ENCODE assay signal across 9 mouse cellular contexts in the genomic region with DNA sequence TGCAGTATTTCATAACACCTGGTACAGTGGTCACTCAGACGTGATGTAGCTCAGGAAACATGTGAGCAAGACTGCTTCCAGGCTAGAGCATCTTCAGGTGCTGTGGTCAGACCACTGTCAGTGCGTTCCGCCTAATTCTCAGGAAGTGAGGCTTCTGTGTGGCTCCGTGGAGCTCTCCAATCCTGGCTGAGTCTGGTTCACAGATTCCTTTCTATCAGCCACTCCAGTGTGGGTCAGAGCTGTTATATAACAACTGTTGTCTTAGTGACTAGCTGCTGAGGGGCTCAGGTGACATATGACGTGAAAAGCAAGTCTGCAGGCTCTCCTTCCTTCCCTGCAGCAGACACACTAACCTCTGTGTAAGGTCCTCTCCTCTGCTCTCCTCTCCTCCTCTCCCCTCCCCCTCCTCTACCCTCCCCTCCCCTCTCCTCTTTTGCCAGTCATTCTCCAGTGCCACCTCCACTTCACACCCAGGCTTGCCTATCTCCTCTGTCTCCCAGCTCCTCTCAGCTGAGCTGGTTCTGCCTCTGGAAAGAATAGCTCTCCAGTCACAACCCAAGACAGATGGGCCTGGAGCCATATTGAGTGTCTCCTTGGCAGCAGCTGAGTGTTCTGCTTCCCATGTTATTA. TPM values are rescaled to one million over a fixed set of nuclear protein-coding genes. Genes with fewer than 3 reads are reported as not detected.
DNase-seq lines count a peak whose midpoint lies in the region; ATAC-seq lines count a peak whose summit lies in the region.
"Had no signal": no experiment of that assay in that cellular context is flagged by ENCODE, and none has a peak within 500 bp of the region (broad histone marks: within the 10 kb centered on the region; RNA-seq: fewer than 3 reads in every experiment).

No protein-coding gene starts in this region.

- ATAC-seq in neural tube, embryonic 15.5 days (ENCODE audit: low FRiP score), result no peak
- no peak for ATAC-seq in liver, embryonic 11.5 days (replicated peaks; ENCODE audit: low FRiP score)

- H3K9me3 ChIP-seq in neural tube, embryonic 15.5 days (replicated peaks), result no peaks in the 10 kb centered on the region
- no peaks in the 10 kb centered on the region for H3K9me3 ChIP-seq in liver, embryonic 11.5 days (ENCODE audit: control insufficient read depth, low read length)
- H3K9me3 ChIP-seq: neural tube, embryonic 13.5 days had no signal

- H3K4me3 ChIP-seq in neural tube, embryonic 15.5 days (replicated peaks), result no peak overlapping the region
- no peak overlapping the region for H3K4me3 ChIP-seq in liver, embryonic 11.5 days (ENCODE audit: low read depth, low read length)
- H3K4me3 ChIP-seq: neural tube, embryonic 13.5 days had no signal

- no peak overlapping the region for H3K4me2 ChIP-seq in neural tube, embryonic 15.5 days
- H3K4me2 ChIP-seq in liver, embryonic 11.5 days, result no peak overlapping the region
- H3K4me2 ChIP-seq: neural tube, embryonic 13.5 days had no signal

- WGBS in neural tube, embryonic 15.5 days, result 69% methylated on average over 5 of the region's 5 CpGs
- 36% methylated on average over 5 of the region's 5 CpGs for WGBS in liver, embryonic 11.5 days

- H3K4me1 ChIP-seq in neural tube, embryonic 15.5 days, result 0 out of 2 replicates have a peak, but pooled peaks cover 2% of the 10 kb centered on the region
- H3K4me1 ChIP-seq in liver, embryonic 11.5 days (replicated peaks; ENCODE audit: control insufficient read depth, insufficient read depth, low read length), result 0 out of 2 replicates have a peak, but pooled peaks cover 2% of the 10 kb centered on the region

- H3K27me3 ChIP-seq in splenic B cell, adult 2 months (ENCODE audit: control insufficient read depth, insufficient read depth, low read length, poor library complexity, severe bottlenecking), result no peaks in the 10 kb centered on the region
- no peaks in the 10 kb centered on the region for H3K27me3 ChIP-seq in neural tube, embryonic 15.5 days (replicated peaks)
- H3K27me3 ChIP-seq in liver, embryonic 11.5 days (replicated peaks; ENCODE audit: control insufficient read depth, insufficient read depth, low read length), result no peaks in the 10 kb centered on the region
- H3K27me3 ChIP-seq: neural tube, embryonic 13.5 days had no signal

- H3K9ac ChIP-seq in neural tube, embryonic 15.5 days (replicated peaks), result no peak overlapping the region
- no peak overlapping the region for H3K9ac ChIP-seq in liver, embryonic 11.5 days (ENCODE audit: low read depth, low read length)
- H3K9ac ChIP-seq: neural tube, embryonic 13.5 days had no signal

- no peak overlapping the region for H3K27ac ChIP-seq in neural tube, embryonic 15.5 days (replicated peaks)
- no peak overlapping the region for H3K27ac ChIP-seq in liver, embryonic 11.5 days (ENCODE audit: low read depth, low read length)
- H3K27ac ChIP-seq: neural tube, embryonic 13.5 days had no signal

- DNase-seq in cerebellum, postnatal 25 days, result peak; percentile 9 to 15
- no peak for DNase-seq in cerebellum, adult 9-11 months
- DNase-seq in lung, postnatal 10 days, result peak; percentile 14
- DNase-seq in lung, postnatal 14 days, result no peak
- peak; percentile 26 to 44 for DNase-seq in layer of hippocampus, postnatal 14 days (ENCODE audit: low spot score in 2 of 2)
- DNase-seq in splenic B cell, adult 2 months (ENCODE audit: low read depth, low spot score), result peak; percentile 31
- no peak for DNase-seq in liver, embryonic 11.5 days (ENCODE audit: low spot score)

- H3K36me3 ChIP-seq in splenic B cell, adult 2 months (ENCODE audit: control insufficient read depth, insufficient read depth, low read length, poor library complexity, severe bottlenecking), result no peaks in the 10 kb centered on the region
- no peaks in the 10 kb centered on the region for H3K36me3 ChIP-seq in neural tube, embryonic 15.5 days
- no peaks in the 10 kb centered on the region for H3K36me3 ChIP-seq in liver, embryonic 11.5 days (ENCODE audit: control insufficient read depth, insufficient read depth, low read length)
- H3K36me3 ChIP-seq: neural tube, embryonic 13.5 days had no signal

RNA-seq across cellular contexts. Expression of gene Dtnb, which starts 23.5 kb away (rescaled TPM):
- 100 to 1,000 TPM in 1 of 2 experiments, 10 to 100 TPM in 1; 98.7 to 116 TPM for total RNA-seq in layer of hippocampus, postnatal 14 days (2021)
- 52.0 and 61.8 TPM in 2 replicates for polyA plus RNA-seq in neural tube, embryonic 15.5 days (2015; fragmentation: Nextera tagmentation; extraction: Ambion mirVana)
- polyA plus RNA-seq in liver, embryonic 11.5 days (2014; fragmentation: Nextera tagmentation; extraction: Ambion mirVana), result 25.4 and 27.0 TPM in 2 replicates

Comparison
In these comparisons a context has a peak if more than half of its experiments do, and no peak if none do; other contexts are left out.
1. DNase-seq: peak in cerebellum, postnatal 25 days (2 of 2), lung, postnatal 10 days (single experiment), layer of hippocampus, postnatal 14 days (2 of 2) and splenic B cell, adult 2 months (single experiment); none in cerebellum, adult 9-11 months (single experiment), lung, postnatal 14 days (single experiment) and liver, embryonic 11.5 days (single experiment).